In genomic region chr6:30459056-30459747, GRCm38 (mm10) we compare ENCODE assay signal across 7 mouse cellular contexts. TPM values are rescaled to one million over a fixed set of nuclear protein-coding genes. Genes with fewer than 3 reads are reported as not detected.
DNase-seq lines count a peak whose midpoint lies in the region; ATAC-seq and TF ChIP-seq lines count a peak whose summit lies in the region.

No protein-coding gene starts in this region.

- H3K27me3 ChIP-seq in lung, postnatal 0 days (replicated peaks; ENCODE audit: insufficient read depth, low read length) = no peaks in the 10 kb centered on the region
- no peaks in the 10 kb centered on the region for H3K27me3 ChIP-seq in forebrain, embryonic 14.5 days (replicated peaks; ENCODE audit: control insufficient read depth, insufficient read depth, low read length)
- H3K27me3 ChIP-seq in hindbrain, embryonic 16.5 days (replicated peaks; ENCODE audit: control insufficient read depth, insufficient read depth, low read length) = no peaks in the 10 kb centered on the region
- H3K27me3 ChIP-seq in midbrain, postnatal 0 days (ENCODE audit: insufficient read depth, low read length) = no peaks in the 10 kb centered on the region

- peak overlapping the region; percentile 36; the same call in 1 of the 2 replicates for H3K9ac ChIP-seq in lung, postnatal 0 days (replicated peaks; ENCODE audit: low read depth)
- peak overlapping the region; percentile 62 for H3K9ac ChIP-seq in forebrain, embryonic 14.5 days (ENCODE audit: low read length)
- H3K9ac ChIP-seq in hindbrain, embryonic 16.5 days (ENCODE audit: low read depth, low read length) = peak overlapping the region; percentile 72
- peak overlapping the region; percentile 68; the same call in 1 of the 2 replicates for H3K9ac ChIP-seq in midbrain, postnatal 0 days (replicated peaks; ENCODE audit: low read length, poor library complexity, severe bottlenecking)

- WGBS in lung, postnatal 0 days = 68% methylated on average over 16 of the region's 16 CpGs
- WGBS in forebrain, embryonic 14.5 days = 75% methylated on average over 16 of the region's 16 CpGs
- 68% methylated on average over 16 of the region's 16 CpGs for WGBS in hindbrain, embryonic 16.5 days
- WGBS in midbrain, postnatal 0 days = 68% methylated on average over 16 of the region's 16 CpGs

- intact Hi-C loops in left cerebral cortex, postnatal 10 days (cut with DNase I) = no loop called here

- no peak for TF ChIP-seq EP300 in lung, postnatal 0 days (IDR thresholded peaks at IDR 0.05)

- no peak for ATAC-seq in lung, postnatal 0 days
- no peak for ATAC-seq in forebrain, embryonic 14.5 days
- no peak for ATAC-seq in hindbrain, embryonic 16.5 days
- ATAC-seq in midbrain, postnatal 0 days (ENCODE audit: low FRiP score) = no peak

- H3K36me3 ChIP-seq in lung, postnatal 0 days (ENCODE audit: insufficient read depth, low read length) = no peaks in the 10 kb centered on the region
- peaks cover 12% of the 10 kb centered on the region for H3K36me3 ChIP-seq in forebrain, embryonic 14.5 days (ENCODE audit: control insufficient read depth, insufficient read depth, low read length)
- 0 out of 2 replicates have a peak, but pooled peaks cover 5% of the 10 kb centered on the region for H3K36me3 ChIP-seq in hindbrain, embryonic 16.5 days (ENCODE audit: control insufficient read depth, insufficient read depth, low read length)
- H3K36me3 ChIP-seq in midbrain, postnatal 0 days (ENCODE audit: insufficient read depth, low read length) = peaks cover 7% of the 10 kb centered on the region; the same call in 1 of the 2 replicates

- no peak for DNase-seq in lung, postnatal 0 days (ENCODE audit: low spot score)
- DNase-seq in lung, postnatal 25 days (ENCODE audit: low spot score) = no peak
- DNase-seq in forebrain, embryonic 14.5 days (ENCODE audit: low spot score) = no peak
- DNase-seq in midbrain, postnatal 0 days (ENCODE audit: low spot score) = no peak
- no peak for DNase-seq in left cerebral cortex, postnatal 10 days (ENCODE audit: extremely low spot score in 1 of 2, low spot score in 2 of 2)
- DNase-seq in frontal cortex, postnatal 14 days (ENCODE audit: low spot score in 2 of 2) = no peak

- H3K27ac ChIP-seq in lung, postnatal 0 days (ENCODE audit: low read length) = no peak overlapping the region
- H3K27ac ChIP-seq in forebrain, embryonic 14.5 days (ENCODE audit: low read depth, low read length) = no peak overlapping the region
- peak overlapping the region; percentile 95 for H3K27ac ChIP-seq in hindbrain, embryonic 16.5 days (ENCODE audit: low read depth, low read length)
- H3K27ac ChIP-seq in midbrain, postnatal 0 days (ENCODE audit: low read depth, low read length) = peak overlapping the region; percentile 97

- no peaks in the 10 kb centered on the region for H3K9me3 ChIP-seq in lung, postnatal 0 days (ENCODE audit: low read length)
- H3K9me3 ChIP-seq in forebrain, embryonic 14.5 days (replicated peaks; ENCODE audit: control insufficient read depth, low read length) = no peaks in the 10 kb centered on the region
- no peaks in the 10 kb centered on the region for H3K9me3 ChIP-seq in hindbrain, embryonic 16.5 days (ENCODE audit: control insufficient read depth, low read length)
- no peaks in the 10 kb centered on the region for H3K9me3 ChIP-seq in midbrain, postnatal 0 days (ENCODE audit: low read length)

- peak overlapping the region; percentile 46 for H3K4me3 ChIP-seq in lung, postnatal 0 days (ENCODE audit: low read depth, low read length)
- H3K4me3 ChIP-seq in forebrain, embryonic 14.5 days (ENCODE audit: low read depth, low read length) = peak overlapping the region; percentile 31
- peak overlapping the region; percentile 45 for H3K4me3 ChIP-seq in hindbrain, embryonic 16.5 days (ENCODE audit: low read length)
- peak overlapping the region; percentile 30 for H3K4me3 ChIP-seq in midbrain, postnatal 0 days (ENCODE audit: low read depth, low read length)

- H3K4me2 ChIP-seq in lung, postnatal 0 days (replicated peaks; ENCODE audit: low read depth, low read length) = peak overlapping the region; percentile 75
- H3K4me2 ChIP-seq in forebrain, embryonic 14.5 days (ENCODE audit: low read length) = peak overlapping the region; percentile 59
- peak overlapping the region; percentile 56 for H3K4me2 ChIP-seq in hindbrain, embryonic 16.5 days (ENCODE audit: low read length)
- H3K4me2 ChIP-seq in midbrain, postnatal 0 days (ENCODE audit: low read depth, low read length, poor library complexity, severe bottlenecking) = peak overlapping the region; percentile 52

- TF ChIP-seq CTCF in lung, postnatal 0 days (IDR thresholded peaks at IDR 0.05) = no peak
- TF ChIP-seq CTCF in midbrain, postnatal 0 days (IDR thresholded peaks at IDR 0.05) = no peak

- H3K4me1 ChIP-seq in lung, postnatal 0 days (ENCODE audit: insufficient read depth, low read depth, low read length) = peaks cover 9% of the 10 kb centered on the region; the same call in 1 of the 2 replicates
- H3K4me1 ChIP-seq in forebrain, embryonic 14.5 days (ENCODE audit: control insufficient read depth, insufficient read depth, low read length) = peaks cover 22% of the 10 kb centered on the region
- H3K4me1 ChIP-seq in hindbrain, embryonic 16.5 days (ENCODE audit: control insufficient read depth, insufficient read depth, low read depth, low read length) = peaks cover 30% of the 10 kb centered on the region
- peaks cover 18% of the 10 kb centered on the region for H3K4me1 ChIP-seq in midbrain, postnatal 0 days (ENCODE audit: insufficient read depth, low read length)

RNA-seq across cellular contexts. Expression of gene Tmem209, which starts 50.4 kb away (rescaled TPM):
- 14.6 TPM in 2 replicates for polyA plus RNA-seq in lung, postnatal 0 days (2015; fragmentation: Nextera tagmentation; extraction: Ambion mirVana)
- polyA plus RNA-seq in forebrain, embryonic 14.5 days (2014; fragmentation: Nextera tagmentation; extraction: Ambion mirVana) = 37.8 and 44.5 TPM in 2 replicates
- 25.6 and 31.4 TPM in 2 replicates for polyA plus RNA-seq in hindbrain, embryonic 16.5 days (2015; fragmentation: Nextera tagmentation; extraction: Ambion mirVana)
- 37.4 and 50.3 TPM in 2 replicates for total RNA-seq in midbrain, postnatal 0 days (2014; rRNA removed)
- polyA plus RNA-seq in midbrain, postnatal 0 days (2015; fragmentation: Nextera tagmentation; extraction: Ambion mirVana) = 22.8 and 23.1 TPM in 2 replicates
- total RNA-seq in left cerebral cortex, postnatal 10 days (2021) = 10 to 100 TPM; 16.3 to 16.6 TPM

RNA-seq across cellular contexts. Expression of gene Ssmem1, which starts 50.4 kb away (rescaled TPM):
- 0.12 TPM in 1 of 2 replicates, not detected in the other for polyA plus RNA-seq in lung, postnatal 0 days (2015; fragmentation: Nextera tagmentation; extraction: Ambion mirVana)
- 0.16 and 0.20 TPM in 2 replicates for polyA plus RNA-seq in forebrain, embryonic 14.5 days (2014; fragmentation: Nextera tagmentation; extraction: Ambion mirVana)
- 0.15 and 0.19 TPM in 2 replicates for polyA plus RNA-seq in hindbrain, embryonic 16.5 days (2015; fragmentation: Nextera tagmentation; extraction: Ambion mirVana)
- total RNA-seq in midbrain, postnatal 0 days (2014; rRNA removed) = 0.28 TPM in 1 of 2 replicates, not detected in the other
- 0.15 and 0.19 TPM in 2 replicates for polyA plus RNA-seq in midbrain, postnatal 0 days (2015; fragmentation: Nextera tagmentation; extraction: Ambion mirVana)
- total RNA-seq in left cerebral cortex, postnatal 10 days (2021) = 1 to 10 TPM in 1 of 2 experiments, under 1 TPM in 1; 0.39 to 1.4 TPM

RNA-seq across cellular contexts. Expression of gene Klhdc10, which starts 57.5 kb away (rescaled TPM):
- polyA plus RNA-seq in lung, postnatal 0 days (2015; fragmentation: Nextera tagmentation; extraction: Ambion mirVana) = 7.9 and 8.9 TPM in 2 replicates
- 35.2 and 41.1 TPM in 2 replicates for polyA plus RNA-seq in forebrain, embryonic 14.5 days (2014; fragmentation: Nextera tagmentation; extraction: Ambion mirVana)
- 27.8 and 34.9 TPM in 2 replicates for polyA plus RNA-seq in hindbrain, embryonic 16.5 days (2015; fragmentation: Nextera tagmentation; extraction: Ambion mirVana)
- 116 and 139 TPM in 2 replicates for total RNA-seq in midbrain, postnatal 0 days (2014; rRNA removed)
- 23.8 and 28.5 TPM in 2 replicates for polyA plus RNA-seq in midbrain, postnatal 0 days (2015; fragmentation: Nextera tagmentation; extraction: Ambion mirVana)
- 100 to 1,000 TPM; 151 to 161 TPM for total RNA-seq in left cerebral cortex, postnatal 10 days (2021)

Comparison
In these comparisons a context has a peak if more than half of its experiments do, and no peak if none do; other contexts are left out.
1. H3K27ac ChIP-seq: peak in hindbrain, embryonic 16.5 days (single experiment) and midbrain, postnatal 0 days (single experiment); none in lung, postnatal 0 days (single experiment) and forebrain, embryonic 14.5 days (single experiment).
2. Peak in every context shown above with its lines, with median percentiles within 50 percentile points of each other: H3K4me2 ChIP-seq, H3K4me3 ChIP-seq and H3K9ac ChIP-seq.